Mouse (Mus musculus) lung, postnatal 0 days (tissue): Measurements from ENCODE around the gene Cd163.

Source experiments
- CTCF ChIP-seq: IDR thresholded peaks from 2 replicates; pipeline ENCODE4 v1.5.1; 2016; ENCODE audit warnings: antibody characterized with exemption, mild to moderate bottlenecking
- EP300 ChIP-seq: IDR thresholded peaks from 2 replicates; pipeline ENCODE4 v1.6.1; 2016; ENCODE audit warnings: antibody characterized with exemption, mild to moderate bottlenecking, control low read depth

DNA sequence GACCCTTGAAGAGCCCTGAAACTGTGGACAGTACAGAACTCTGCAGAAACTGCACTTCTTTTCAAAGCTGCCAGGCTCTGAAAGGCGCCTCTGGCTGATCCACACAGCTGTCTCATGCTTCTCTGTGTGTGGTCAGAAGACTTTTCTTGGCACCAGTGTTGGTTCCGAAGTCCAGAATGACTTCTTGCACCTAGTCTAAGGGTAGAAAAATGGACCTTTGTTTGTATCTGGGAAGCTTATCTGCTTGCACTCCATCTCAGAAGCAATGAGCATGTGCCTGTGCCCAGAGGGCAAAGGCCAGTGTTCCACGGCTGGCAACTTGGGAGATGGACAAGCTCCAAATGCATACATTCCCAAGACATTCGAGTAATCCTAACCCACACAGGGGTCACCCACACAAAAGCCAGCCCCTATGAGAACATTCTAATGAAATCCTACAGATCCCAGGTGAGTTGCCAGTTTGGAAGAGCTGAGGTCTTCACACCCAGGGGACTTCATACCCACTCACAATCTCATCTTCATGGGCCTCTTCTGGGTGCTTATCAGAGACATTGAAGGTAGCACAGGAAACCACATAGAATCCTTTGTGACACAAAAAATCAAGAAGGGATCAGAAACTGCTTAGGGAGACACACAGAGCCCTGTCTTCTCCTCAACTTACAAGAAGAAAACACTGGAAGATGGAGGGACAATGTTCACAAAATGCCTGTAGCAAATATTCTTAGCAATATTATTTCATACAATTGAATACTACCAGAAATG is 73.2 kb downstream of the Cd163 start:
- TF ChIP-seq CTCF (no peak), EP300 (no peak)
